Mouse (Mus musculus): ENCODE measurements around the gene Lyrm9.

DNA sequence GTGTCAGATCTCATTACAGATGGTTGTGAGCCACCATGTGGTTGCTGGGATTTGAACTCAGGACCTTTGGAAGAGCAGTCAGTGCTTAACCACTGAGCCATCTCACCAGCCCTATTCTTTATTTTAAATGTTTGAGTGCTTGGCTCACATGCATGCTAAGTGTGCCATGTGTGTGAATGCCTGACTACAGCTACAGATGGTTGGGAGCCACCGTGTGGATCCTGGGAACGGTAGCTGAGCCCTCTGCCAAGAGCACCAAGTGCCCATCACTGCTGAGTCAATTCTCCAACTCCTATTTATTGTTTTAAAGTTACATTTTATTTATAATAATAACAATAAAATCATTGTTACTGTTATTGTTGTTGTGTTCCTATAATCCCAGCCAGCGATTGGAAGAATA lies 23.5 kb downstream of the Lyrm9 start:
- TF ChIP-seq POLR2A (IDR thresholded peaks at IDR 0.05; ENCODE audit: borderline replicate concordance, extremely low read depth, insufficient read depth, insufficient read length, poor library complexity, severe bottlenecking) (no peak), CTCF (IDR thresholded peaks at IDR 0.05; ENCODE audit: borderline replicate concordance, extremely low read depth, insufficient read depth, insufficient read length) (no peak)

Measured in brain, embryonic 14.5 days (tissue).